Mouse (Mus musculus) olfactory bulb, adult 2 months (tissue): ENCODE data around the gene Spns2.

Source experiments
- CTCF ChIP-seq: fragments of 200-500 bp; IDR thresholded peaks from 2 replicates; pipeline ENCODE4 v1.5.1; 2012; ENCODE audit warnings: low read depth, mild to moderate bottlenecking, low read length, moderate library complexity; ENCODE audit not compliant: insufficient read depth
- POLR2A ChIP-seq: fragments of 200-500 bp; IDR thresholded peaks from 2 replicates; pipeline ENCODE4 v1.6.1; 2012; ENCODE audit warnings: mild to moderate bottlenecking, low read depth, low read length, moderate library complexity; ENCODE audit not compliant: insufficient read depth

GRCm38 (mm10) chr11:72407081-72407480 lies 82.6 kb downstream of the Spns2 start:
- TF ChIP-seq CTCF = no peak
- TF ChIP-seq POLR2A = no peak
